Mouse (Mus musculus) heart, embryonic 15.5 days (tissue): Measurements from ENCODE around the gene Gm20481. TPM values are rescaled to one million over a fixed set of nuclear protein-coding genes. Genes with fewer than 3 reads are reported as not detected.

ENCODE experiments used
- ATAC-seq: fragments of 200-750 bp; cut with Nextera tagmentation; replicated peaks from 2 replicates; pipeline ENCODE4 v1.8.0; 2017; ENCODE audit warnings: low read depth, moderate TSS enrichment; ENCODE audit not compliant: insufficient number of reproducible peaks, insufficient read depth, low FRiP score
- H3K27ac ChIP-seq: fragments of 300-500 bp; sonication (generic); 2 replicates; pipeline ENCODE4 v1.5.1; 2015; ENCODE audit warnings: mild to moderate bottlenecking, inconsistent platforms
- H3K27me3 ChIP-seq: fragments of 300-500 bp; sonication (generic); 2 replicates; pipeline ENCODE4 v1.6.1; 2015; ENCODE audit warnings: inconsistent platforms
- H3K36me3 ChIP-seq: fragments of 300-500 bp; sonication (generic); 2 replicates; pipeline ENCODE4 v1.6.1; 2015; ENCODE audit warnings: mild to moderate bottlenecking, inconsistent platforms
- H3K4me1 ChIP-seq: fragments of 300-500 bp; sonication (generic); replicated peaks from 2 replicates; pipeline ENCODE4 v1.6.1; 2015; ENCODE audit warnings: inconsistent platforms
- H3K4me2 ChIP-seq: fragments of 300-500 bp; sonication (generic); 2 replicates; pipeline ENCODE4 v1.6.1; 2015; ENCODE audit warnings: inconsistent platforms, mild to moderate bottlenecking, moderate library complexity
- H3K4me3 ChIP-seq: fragments of 300-500 bp; sonication (generic); 2 replicates; pipeline ENCODE4 v1.5.1; 2015; ENCODE audit warnings: mild to moderate bottlenecking, inconsistent platforms
- H3K9ac ChIP-seq: fragments of 300-500 bp; sonication (generic); 2 replicates; pipeline ENCODE4 v1.6.1; 2015; ENCODE audit warnings: mild to moderate bottlenecking, inconsistent platforms
- H3K9me3 ChIP-seq: fragments of 300-500 bp; sonication (generic); replicated peaks from 2 replicates; pipeline ENCODE4 v1.6.1; 2016; ENCODE audit warnings: inconsistent platforms
- WGBS: fragments of 180-500 bp; shearing (Covaris S2); methylation state at CpG from one replicate; pipeline ENCODE4 v1.1.7; 2015; ENCODE audit warnings: mixed read lengths; 5-methylcytosine and 5-hydroxymethylcytosine counted together
- polyA plus RNA-seq: library from polyadenylated mRNA; unstranded; fragments of >200 nt; fragmentation: Nextera tagmentation; extraction: Ambion mirVana; gene quantifications from 2 replicates; pipeline ENCODE4 v1.2.1, GENCODE M21; 2015

Gm20481 gene
- polyA plus RNA-seq, 1 experiment from 2014 or later, result not detected

- no peaks in the 10 kb centered on the region for H3K4me1 ChIP-seq
- no peak for ATAC-seq
- no peak overlapping the region for H3K4me3 ChIP-seq
- no peaks in the 10 kb centered on the region for H3K27me3 ChIP-seq
- no peak overlapping the region for H3K9ac ChIP-seq
- 86% methylated on average over 7 of the region's 7 CpGs for WGBS
- no peak overlapping the region for H3K27ac ChIP-seq
- no peak overlapping the region for H3K4me2 ChIP-seq
- H3K9me3 ChIP-seq, result no peaks in the 10 kb centered on the region
- peaks cover 84% of the 10 kb centered on the region for H3K36me3 ChIP-seq
These were observed 39.9 kb downstream of the Gm20481 start for GRCm38 (mm10) chr17:35009586-35009985.

- H3K4me1 ChIP-seq, result peaks cover 10% of the 10 kb centered on the region
- 91% methylated on average over 8 of the region's 8 CpGs for whole genome bisulfite sequencing
- ATAC-seq, result no peak
These were observed 41.7 kb downstream of the Gm20481 start for GRCm38 (mm10) chr17:35011440-35011839.

GRCm38 (mm10) chr17:35012430-35012829 is 42.7 kb downstream of the Gm20481 start:
- no peak overlapping the region for H3K9ac ChIP-seq
- no peak overlapping the region for H3K27ac ChIP-seq
- WGBS, result 75% methylated on average over 13 of the region's 13 CpGs
- H3K9me3 ChIP-seq, result no peaks in the 10 kb centered on the region
- H3K4me2 ChIP-seq, result no peak overlapping the region
- H3K4me3 ChIP-seq, result no peak overlapping the region
- no peaks in the 10 kb centered on the region for H3K27me3 ChIP-seq
- peaks cover 72% of the 10 kb centered on the region for H3K36me3 ChIP-seq
- ATAC-seq, result no peak
- peaks cover 16% of the 10 kb centered on the region for H3K4me1 ChIP-seq

More at GRCm38 (mm10) chr17:35011440-35011839, 41.7 kb downstream of the Gm20481 start:
- Histone ChIP-seq H3K9ac (no peak overlapping the region), H3K27ac (no peak overlapping the region), H3K36me3 (peaks cover 80% of the 10 kb centered on the region), H3K4me2 (no peak overlapping the region), H3K4me3 (no peak overlapping the region), H3K27me3 (no peaks in the 10 kb centered on the region), H3K9me3 (no peaks in the 10 kb centered on the region)

- Histone ChIP-seq H3K4me1 (peaks cover 16% of the 10 kb centered on the region), H3K9ac (no peak overlapping the region), H3K27ac (no peak overlapping the region), H3K36me3 (peaks cover 67% of the 10 kb centered on the region), H3K4me3 (no peak overlapping the region), H3K27me3 (no peaks in the 10 kb centered on the region), H3K9me3 (no peaks in the 10 kb centered on the region), H3K4me2 (no peak overlapping the region)
- no peak for ATAC-seq
- WGBS, result 70% methylated on average over 6 of the region's 6 CpGs
These were observed 43.5 kb downstream of the Gm20481 start for GRCm38 (mm10) chr17:35013221-35013620.

- no peak overlapping the region for H3K4me2 ChIP-seq
- no peak overlapping the region for H3K9ac ChIP-seq
- H3K4me3 ChIP-seq, result no peak overlapping the region
- 93% methylated on average over 16 of the region's 16 CpGs for WGBS
- H3K36me3 ChIP-seq, result peaks cover 54% of the 10 kb centered on the region
- H3K4me1 ChIP-seq, result peaks cover 16% of the 10 kb centered on the region
- no peak for ATAC-seq
- H3K9me3 ChIP-seq, result no peaks in the 10 kb centered on the region
- H3K27me3 ChIP-seq, result no peaks in the 10 kb centered on the region
- H3K27ac ChIP-seq, result no peak overlapping the region
These were observed 45.6 kb downstream of the Gm20481 start for GRCm38 (mm10) chr17:35015296-35015695.

- H3K27me3 ChIP-seq, result no peaks in the 10 kb centered on the region
- WGBS, result 34% methylated on average over 12 of the region's 12 CpGs
- H3K4me1 ChIP-seq, result peaks cover 21% of the 10 kb centered on the region
- ATAC-seq, result peak; percentile 48
- 0 out of 2 replicates have a peak within 1 kb of the TSS, but pooled peaks have one; percentile 13 for H3K27ac ChIP-seq
- H3K36me3 ChIP-seq, result peaks cover 43% of the 10 kb centered on the region
- peak within 1 kb of the TSS; percentile 6; the same call in 1 of the 2 replicates for H3K4me2 ChIP-seq
- H3K4me3 ChIP-seq, result no peak within 1 kb of the TSS
- H3K9me3 ChIP-seq, result no peaks in the 10 kb centered on the region
- H3K9ac ChIP-seq, result peak within 1 kb of the TSS; percentile 37; the same call in 1 of the 2 replicates
These were observed 46.7 kb downstream of the Gm20481 start, which contains the start of gene Vwa7 for GRCm38 (mm10) chr17:35016376-35016775. Gene Vwa7 (plus strand): TSS chr17:35016579.

- WGBS, result 77% methylated on average over 10 of the region's 10 CpGs
- peak overlapping the region; percentile 37; the same call in 1 of the 2 replicates for H3K9ac ChIP-seq
- no peak for ATAC-seq
These were observed 47.3 kb downstream of the Gm20481 start for GRCm38 (mm10) chr17:35016791-35017705.

GRCm38 (mm10) chr17:35017706-35018030 is 48.0 kb downstream of the Gm20481 start:
- WGBS, result 67% methylated on average over 14 of the region's 14 CpGs
- no peak overlapping the region for H3K9ac ChIP-seq
- peaks cover 30% of the 10 kb centered on the region for H3K36me3 ChIP-seq
- H3K4me2 ChIP-seq, result no peak overlapping the region
- no peaks in the 10 kb centered on the region for H3K9me3 ChIP-seq
- no peak overlapping the region for H3K4me3 ChIP-seq
- H3K4me1 ChIP-seq, result peaks cover 25% of the 10 kb centered on the region
- no peak overlapping the region for H3K27ac ChIP-seq
- ATAC-seq, result no peak
- no peaks in the 10 kb centered on the region for H3K27me3 ChIP-seq

More at GRCm38 (mm10) chr17:35016791-35017705, 47.3 kb downstream of the Gm20481 start:
- Histone ChIP-seq H3K4me3 (no peak overlapping the region), H3K27ac (0 out of 2 replicates have a peak overlapping the region, but pooled peaks have one; percentile 13), H3K36me3 (peaks cover 37% of the 10 kb centered on the region), H3K4me1 (peaks cover 24% of the 10 kb centered on the region), H3K27me3 (no peaks in the 10 kb centered on the region), H3K4me2 (no peak overlapping the region), H3K9me3 (no peaks in the 10 kb centered on the region)

- Histone ChIP-seq H3K4me2 (no peak overlapping the region), H3K9me3 (no peaks in the 10 kb centered on the region), H3K27ac (no peak overlapping the region), H3K4me3 (no peak overlapping the region), H3K27me3 (no peaks in the 10 kb centered on the region), H3K4me1 (peaks cover 27% of the 10 kb centered on the region), H3K36me3 (peaks cover 25% of the 10 kb centered on the region), H3K9ac (no peak overlapping the region)
- 77% methylated on average over 3 of the region's 3 CpGs for WGBS
- no peak for ATAC-seq
These were observed 48.5 kb downstream of the Gm20481 start for GRCm38 (mm10) chr17:35018171-35018570.

GRCm38 (mm10) chr17:35019894-35020293 is 50.2 kb downstream of the Gm20481 start:
- WGBS, result 79% methylated on average over 11 of the region's 11 CpGs
- Histone ChIP-seq H3K27me3 (no peaks in the 10 kb centered on the region), H3K4me3 (no peak overlapping the region), H3K27ac (no peak overlapping the region), H3K4me2 (no peak overlapping the region), H3K9ac (no peak overlapping the region), H3K4me1 (peaks cover 40% of the 10 kb centered on the region), H3K9me3 (no peaks in the 10 kb centered on the region), H3K36me3 (peaks cover 8% of the 10 kb centered on the region)
- no peak for ATAC-seq

GRCm38 (mm10) chr17:35020551-35020950 is 50.8 kb downstream of the Gm20481 start:
- Histone ChIP-seq H3K27ac (no peak overlapping the region), H3K4me1 (peaks cover 41% of the 10 kb centered on the region), H3K27me3 (no peaks in the 10 kb centered on the region), H3K4me2 (no peak overlapping the region), H3K9me3 (no peaks in the 10 kb centered on the region), H3K9ac (no peak overlapping the region), H3K36me3 (peaks cover 2% of the 10 kb centered on the region; the same call in 1 of the 2 replicates), H3K4me3 (no peak overlapping the region)
- WGBS, result 86% methylated on average over 8 of the region's 8 CpGs
- ATAC-seq, result no peak
